Mouse (Mus musculus): ENCODE data around the gene Sgcd. TPM values are rescaled to one million over a fixed set of nuclear protein-coding genes. Genes with fewer than 3 reads are reported as not detected.

Sgcd gene
- total and polyA plus RNA-seq, 3 experiments: 0.38 to 2.4 (median 0.43) TPM

DNA sequence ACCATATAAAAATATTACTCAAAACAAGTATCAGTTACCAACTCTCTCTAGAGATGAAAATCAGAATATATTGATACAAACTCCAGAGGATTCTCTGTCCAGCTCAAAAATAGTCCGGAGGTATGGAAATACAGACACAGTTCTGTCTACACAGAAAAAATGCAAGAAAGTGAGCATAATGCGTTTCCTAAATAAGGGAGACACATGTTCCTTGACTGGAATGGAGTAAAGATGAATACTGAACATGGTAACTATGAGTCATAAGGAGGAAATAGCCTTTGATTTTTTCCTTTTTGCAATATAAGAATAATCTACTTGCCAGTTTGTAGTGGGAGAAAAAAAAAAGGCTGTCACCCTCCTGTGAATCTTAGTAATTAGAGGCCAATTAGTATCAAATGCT, 655.1 kb downstream of the Sgcd start:
- DNase-seq (ENCODE audit: extremely low read depth): no peak
- no peak overlapping the region for H3K4me2 ChIP-seq (ENCODE audit: insufficient read depth, low read depth, poor library complexity, severe bottlenecking)
- in situ Hi-C loops (cut with MboI; ENCODE audit: low pct_ligation_motif_present, low pct_unique_long_range_greater_than_20kb, low sequenced_read_pairs) (no loop called here), dilution Hi-C loops (cut with MboI; ENCODE audit: extremely low pct_ligation_motif_present, extremely low pct_unique_long_range_greater_than_20kb, low sequenced_read_pairs) (no loop called here)
- no peaks in the 10 kb centered on the region for H3K36me3 ChIP-seq (replicated peaks in 1 of 2; ENCODE audit: control insufficient read depth in 1 of 2, insufficient read depth in 1 of 2, low read length in 1 of 2)
- H3K27ac ChIP-seq (ENCODE audit: insufficient read depth, low read depth): no peak overlapping the region
- H3K4me3 ChIP-seq (replicated peaks in 1 of 3; ENCODE audit: low read depth in 2 of 3, low read length in 2 of 3, poor library complexity in 1 of 3): no peak overlapping the region
- no peak overlapping the region for H3K9ac ChIP-seq (ENCODE audit: insufficient read depth, low read depth)
- H3K79me2 ChIP-seq (replicated peaks; ENCODE audit: control insufficient read depth, extremely low read depth, insufficient read depth, poor library complexity, severe bottlenecking): no peaks in the 10 kb centered on the region
- no peaks in the 10 kb centered on the region for H3K4me1 ChIP-seq (ENCODE audit: control insufficient read depth in 1 of 2, insufficient read depth in 2 of 2)
- H3K9me3 ChIP-seq (replicated peaks; ENCODE audit: low read length): no peaks in the 10 kb centered on the region
- TF ChIP-seq MAZ (IDR thresholded peaks at IDR 0.05; ENCODE audit: low read depth, low read length): no peak
- no peak for TF ChIP-seq CHD1 (IDR thresholded peaks at IDR 0.05; ENCODE audit: low read depth, low read length)
- no peak for TF ChIP-seq TBP (conservative IDR thresholded peaks at IDR 0.05; ENCODE audit: low read depth, low read length)
- TF ChIP-seq ZKSCAN1 (IDR thresholded peaks at IDR 0.05; ENCODE audit: borderline replicate concordance, low read depth, low read length): no peak
- TF ChIP-seq SIN3A (IDR thresholded peaks at IDR 0.05; ENCODE audit: low read length): no peak
- no peak for TF ChIP-seq CTCF (conservative IDR thresholded peaks at IDR 0.05 in 1 of 2, IDR thresholded peaks at IDR 0.05 in 1 of 2; ENCODE audit: low read depth in 2 of 2, low read length in 2 of 2)
- H3K27me3 ChIP-seq (replicated peaks): no peaks in the 10 kb centered on the region

DNA sequence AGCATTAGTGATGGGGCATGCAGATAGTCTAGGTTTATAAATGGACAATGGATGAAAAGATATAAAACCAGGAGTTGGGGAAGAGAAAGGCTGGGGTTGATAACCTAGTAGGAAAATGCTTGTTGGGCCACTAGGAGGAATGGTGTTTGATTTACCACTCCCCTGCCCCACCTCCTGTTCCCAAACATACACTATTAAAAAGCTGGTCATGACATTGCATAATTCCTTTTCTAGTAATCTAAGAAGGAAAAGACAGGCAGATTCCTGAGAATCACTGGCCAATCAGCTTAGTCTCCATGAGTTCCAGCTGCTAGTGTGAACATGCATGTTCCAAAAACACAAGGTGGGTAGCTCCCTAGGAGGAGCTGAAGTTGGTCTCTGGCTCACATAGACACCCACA, 683.2 kb downstream of the Sgcd start:
- DNase-seq (ENCODE audit: extremely low read depth): no peak
- no peaks in the 10 kb centered on the region for H3K36me3 ChIP-seq (replicated peaks in 1 of 2; ENCODE audit: control insufficient read depth in 1 of 2, insufficient read depth in 1 of 2, low read length in 1 of 2)
- dilution Hi-C loops (cut with MboI; ENCODE audit: extremely low pct_ligation_motif_present, extremely low pct_unique_long_range_greater_than_20kb, low sequenced_read_pairs) (no loop called here), in situ Hi-C loops (cut with MboI; ENCODE audit: low pct_ligation_motif_present, low pct_unique_long_range_greater_than_20kb, low sequenced_read_pairs) (no loop called here)
- no peaks in the 10 kb centered on the region for H3K79me2 ChIP-seq (replicated peaks; ENCODE audit: control insufficient read depth, extremely low read depth, insufficient read depth, poor library complexity, severe bottlenecking)
- H3K27me3 ChIP-seq (replicated peaks): no peaks in the 10 kb centered on the region
- no peak for TF ChIP-seq TCF12 (IDR thresholded peaks at IDR 0.05; ENCODE audit: low read depth, low read length)
- TF ChIP-seq ZKSCAN1 (IDR thresholded peaks at IDR 0.05; ENCODE audit: borderline replicate concordance, low read depth, low read length): no peak
- no peak for TF ChIP-seq ELF1 (IDR thresholded peaks at IDR 0.05; ENCODE audit: low read depth, low read length)
- TF ChIP-seq SIN3A (IDR thresholded peaks at IDR 0.05; ENCODE audit: low read length): no peak
- no peak for TF ChIP-seq CTCF (conservative IDR thresholded peaks at IDR 0.05 in 1 of 2, IDR thresholded peaks at IDR 0.05 in 1 of 2; ENCODE audit: low read depth in 2 of 2, low read length in 2 of 2)
- TF ChIP-seq JUN (IDR thresholded peaks at IDR 0.05; ENCODE audit: insufficient read depth, low read depth, low read length): no peak
- no peak for TF ChIP-seq MAX (IDR thresholded peaks at IDR 0.05; ENCODE audit: low read length)
- TF ChIP-seq NELFE (IDR thresholded peaks at IDR 0.05; ENCODE audit: low read depth, low read length): no peak
- no peak for TF ChIP-seq HCFC1 (IDR thresholded peaks at IDR 0.05; ENCODE audit: low read depth, low read length)
- no peak for TF ChIP-seq ZMIZ1 (IDR thresholded peaks at IDR 0.05; ENCODE audit: low read depth, low read length)
- no peak for TF ChIP-seq NRF1 (IDR thresholded peaks at IDR 0.05; ENCODE audit: low read depth, low read length)
- no peak for TF ChIP-seq UBTF (IDR thresholded peaks at IDR 0.05; ENCODE audit: low read depth, low read length)
- TF ChIP-seq USF1 (IDR thresholded peaks at IDR 0.05; ENCODE audit: low read depth, low read length): no peak
- no peak for TF ChIP-seq ZNF384 (IDR thresholded peaks at IDR 0.05; ENCODE audit: low read depth, low read length)
- TF ChIP-seq E2F4 (IDR thresholded peaks at IDR 0.05; ENCODE audit: insufficient replicate concordance, low read depth, low read length): no peak
- no peak for TF ChIP-seq PAX5 (IDR thresholded peaks at IDR 0.05; ENCODE audit: low read length)
- H3K9ac ChIP-seq (ENCODE audit: insufficient read depth, low read depth): no peak overlapping the region
- H3K4me3 ChIP-seq (replicated peaks in 1 of 3; ENCODE audit: low read depth in 2 of 3, low read length in 2 of 3, poor library complexity in 1 of 3): no peak overlapping the region
- H3K4me1 ChIP-seq (ENCODE audit: control insufficient read depth in 1 of 2, insufficient read depth in 2 of 2): peaks cover 0 to 3% of the 10 kb centered on the region in 2 experiments; a peak in 2 of 4 replicates
- H3K9me3 ChIP-seq (replicated peaks; ENCODE audit: low read length): no peaks in the 10 kb centered on the region
- H3K4me2 ChIP-seq (ENCODE audit: insufficient read depth, low read depth, poor library complexity, severe bottlenecking): no peak overlapping the region
- H3K27ac ChIP-seq (ENCODE audit: insufficient read depth, low read depth): no peak overlapping the region
